10 mouse cellular contexts compared by ENCODE assay signal in genomic region chr1:138507446-138508043, GRCm38 (mm10).
DNase-seq lines count a peak whose midpoint lies in the region; ATAC-seq and TF ChIP-seq lines count a peak whose summit lies in the region.
"Had no signal": no experiment of that assay in that cellular context is flagged by ENCODE, and none has a peak within 500 bp of the region (broad histone marks: within the 10 kb centered on the region; RNA-seq: fewer than 3 reads in every experiment).

No protein-coding gene starts in this region.

- peak; percentile 40 for DNase-seq in gastrocnemius, adult 18-20 months (ENCODE audit: low spot score)
- DNase-seq in gastrocnemius, postnatal 4 days (ENCODE audit: low spot score in 2 of 2) = no peak
- DNase-seq in midbrain, embryonic 11.5 days (ENCODE audit: low spot score, missing footprints) = peak; percentile 75
- DNase-seq in liver, embryonic 11.5 days (ENCODE audit: low spot score) = no peak
- no peak for DNase-seq in testis, postnatal 10 days (ENCODE audit: low spot score)

- 37% methylated on average over 13 of the region's 13 CpGs for WGBS in forebrain, embryonic 15.5 days
- WGBS in midbrain, embryonic 11.5 days = 89% methylated on average over 13 of the region's 13 CpGs
- WGBS in liver, embryonic 11.5 days = 78% methylated on average over 13 of the region's 13 CpGs
- 77% methylated on average over 13 of the region's 13 CpGs for WGBS in liver, embryonic 12.5 days (ENCODE audit: insufficient replicate concordance)

- H3ac ChIP-seq in C2C12 (ENCODE audit: control insufficient read depth, insufficient read length, low read depth) = peak overlapping the region; percentile 27

- H3K4me3 ChIP-seq in C2C12 (ENCODE audit: insufficient read depth, poor library complexity, severe bottlenecking) = no peak overlapping the region
- H3K4me3 ChIP-seq in forebrain, embryonic 15.5 days = no peak overlapping the region
- no peak overlapping the region for H3K4me3 ChIP-seq in midbrain, embryonic 11.5 days (ENCODE audit: low read depth, low read length)
- H3K4me3 ChIP-seq in liver, embryonic 11.5 days (ENCODE audit: low read depth, low read length) = no peak overlapping the region
- H3K4me3 ChIP-seq in liver, embryonic 12.5 days = no peak overlapping the region
- H3K4me3 ChIP-seq: limb, embryonic 12.5 days; stomach, embryonic 15.5 days had no signal

- H3K4me1 ChIP-seq in forebrain, embryonic 15.5 days = peaks cover 32% of the 10 kb centered on the region
- H3K4me1 ChIP-seq in midbrain, embryonic 11.5 days (ENCODE audit: control insufficient read depth, insufficient read depth, low read length) = peaks cover 7% of the 10 kb centered on the region; the same call in 1 of the 2 replicates
- no peaks in the 10 kb centered on the region for H3K4me1 ChIP-seq in liver, embryonic 11.5 days (replicated peaks; ENCODE audit: control insufficient read depth, insufficient read depth, low read length)
- peaks cover 11% of the 10 kb centered on the region; the same call in 1 of the 2 replicates for H3K4me1 ChIP-seq in liver, embryonic 12.5 days

- no peak overlapping the region for H3K27ac ChIP-seq in forebrain, embryonic 15.5 days (replicated peaks)
- no peak overlapping the region for H3K27ac ChIP-seq in midbrain, embryonic 11.5 days (ENCODE audit: low read depth, low read length)
- no peak overlapping the region for H3K27ac ChIP-seq in liver, embryonic 11.5 days (ENCODE audit: low read depth, low read length)
- H3K27ac ChIP-seq in liver, embryonic 12.5 days = no peak overlapping the region
- H3K27ac ChIP-seq: limb, embryonic 12.5 days; stomach, embryonic 15.5 days had no signal

- peaks cover 15% of the 10 kb centered on the region for H3K79me2 ChIP-seq in C2C12 (ENCODE audit: control insufficient read depth, insufficient read depth)

- no peaks in the 10 kb centered on the region for H3K79me3 ChIP-seq in C2C12 (ENCODE audit: low read depth)

- no peak for TF ChIP-seq CTCF in C2C12 (IDR thresholded peaks at IDR 0.05; ENCODE audit: control insufficient read depth, insufficient read depth, insufficient read length)

- H3K4me2 ChIP-seq in forebrain, embryonic 15.5 days (replicated peaks) = no peak overlapping the region
- H3K4me2 ChIP-seq in midbrain, embryonic 11.5 days = no peak overlapping the region
- no peak overlapping the region for H3K4me2 ChIP-seq in liver, embryonic 11.5 days
- no peak overlapping the region for H3K4me2 ChIP-seq in liver, embryonic 12.5 days
- H3K4me2 ChIP-seq: limb, embryonic 12.5 days; stomach, embryonic 15.5 days had no signal

- no peak overlapping the region for H3K9ac ChIP-seq in forebrain, embryonic 15.5 days (replicated peaks)
- H3K9ac ChIP-seq in midbrain, embryonic 11.5 days (ENCODE audit: low read length) = no peak overlapping the region
- H3K9ac ChIP-seq in liver, embryonic 11.5 days (ENCODE audit: low read depth, low read length) = no peak overlapping the region
- H3K9ac ChIP-seq in liver, embryonic 12.5 days = no peak overlapping the region
- H3K9ac ChIP-seq: limb, embryonic 12.5 days; stomach, embryonic 15.5 days had no signal

- ATAC-seq in forebrain, embryonic 15.5 days (replicated peaks) = peak; percentile 29; the same call in 1 of the 2 replicates
- no peak for ATAC-seq in midbrain, embryonic 11.5 days (ENCODE audit: low FRiP score)
- no peak for ATAC-seq in liver, embryonic 11.5 days (replicated peaks; ENCODE audit: low FRiP score)
- ATAC-seq in liver, embryonic 12.5 days = no peak

- no peaks in the 10 kb centered on the region for H3K9me3 ChIP-seq in forebrain, embryonic 15.5 days
- H3K9me3 ChIP-seq in midbrain, embryonic 11.5 days (ENCODE audit: control insufficient read depth, low read length) = no peaks in the 10 kb centered on the region
- H3K9me3 ChIP-seq in liver, embryonic 11.5 days (ENCODE audit: control insufficient read depth, low read length) = no peaks in the 10 kb centered on the region
- no peaks in the 10 kb centered on the region for H3K9me3 ChIP-seq in liver, embryonic 12.5 days (replicated peaks)
- H3K9me3 ChIP-seq: limb, embryonic 12.5 days; stomach, embryonic 15.5 days had no signal

- peaks cover 6% of the 10 kb centered on the region for H3K36me3 ChIP-seq in C2C12 (ENCODE audit: control insufficient read depth, insufficient read depth)
- H3K36me3 ChIP-seq in forebrain, embryonic 15.5 days = no peaks in the 10 kb centered on the region
- H3K36me3 ChIP-seq in midbrain, embryonic 11.5 days (ENCODE audit: control insufficient read depth, insufficient read depth, low read length) = no peaks in the 10 kb centered on the region
- no peaks in the 10 kb centered on the region for H3K36me3 ChIP-seq in liver, embryonic 11.5 days (ENCODE audit: control insufficient read depth, insufficient read depth, low read length)
- H3K36me3 ChIP-seq in liver, embryonic 12.5 days = no peaks in the 10 kb centered on the region
- H3K36me3 ChIP-seq: limb, embryonic 12.5 days; stomach, embryonic 15.5 days had no signal

- H3K27me3 ChIP-seq in C2C12 (ENCODE audit: control insufficient read depth, insufficient read depth, insufficient read length) = no peaks in the 10 kb centered on the region
- no peaks in the 10 kb centered on the region for H3K27me3 ChIP-seq in forebrain, embryonic 15.5 days
- no peaks in the 10 kb centered on the region for H3K27me3 ChIP-seq in midbrain, embryonic 11.5 days (ENCODE audit: control insufficient read depth, insufficient read depth, low read length)
- no peaks in the 10 kb centered on the region for H3K27me3 ChIP-seq in liver, embryonic 11.5 days (replicated peaks; ENCODE audit: control insufficient read depth, insufficient read depth, low read length)
- H3K27me3 ChIP-seq in liver, embryonic 12.5 days (replicated peaks) = no peaks in the 10 kb centered on the region
- H3K27me3 ChIP-seq: limb, embryonic 12.5 days; stomach, embryonic 15.5 days had no signal

TF ChIP-seq in C2C12, 6 proteins besides CTCF, POLR2A, EP300 and RAD21:
- TF ChIP-seq MYOG (IDR thresholded peaks at IDR 0.05; ENCODE audit: control insufficient read depth, extremely low read depth, insufficient read length) = no peak

Comparison
In these comparisons a context has a peak if more than half of its experiments do, and no peak if none do; other contexts are left out.
1. DNase-seq: peak in gastrocnemius, adult 18-20 months (single experiment) and midbrain, embryonic 11.5 days (single experiment); none in gastrocnemius, postnatal 4 days (0 of 2), liver, embryonic 11.5 days (single experiment) and testis, postnatal 10 days (single experiment).